Mouse (Mus musculus) inflammation-experienced regulatory T-cells, adult 6 months (primary cell): ENCODE results near the gene Ssbp2. TPM values are rescaled to one million over a fixed set of nuclear protein-coding genes. Genes with fewer than 3 reads are reported as not detected.

Source experiments
- ATAC-seq: one replicate; pipeline ENCODE4 v1.8.0; 2017
- polyA plus RNA-seq, 3 experiments: library from polyadenylated mRNA; unstranded; fragments of 100-300 nt; shearing (Covaris generic); gene quantifications; one replicate each; pipeline ENCODE4 v1.2.1; 2017

Ssbp2 gene
- polyA plus RNA-seq, 3 experiments from 2014 or later, result 27.3 to 231 (median 181) TPM

GRCm38 (mm10) chr13:91741280-91742047 lies 281.4 kb downstream of the Ssbp2 start, which contains the start of gene Acot12:
TSS of gene Acot12 (plus strand) at chr13:91741512.
- no peak for ATAC-seq

GRCm38 (mm10) chr13:91743180-91743579 lies 283.1 kb downstream of the Ssbp2 start:
- ATAC-seq, result no peak

- ATAC-seq, result no peak
Measured at GRCm38 (mm10) chr13:91746470-91746869, 286.4 kb downstream of the Ssbp2 start.

GRCm38 (mm10) chr13:91748401-91748800 lies 288.3 kb downstream of the Ssbp2 start:
- no peak for ATAC-seq

- ATAC-seq, result no peak
Measured at GRCm38 (mm10) chr13:91749981-91750380, 289.9 kb downstream of the Ssbp2 start.

Other genes starting within 250 kb of the Ssbp2 start
- gene Atg10, start 236.3 kb upstream of the Ssbp2 start, polyA plus RNA-seq, result 10 to 100 TPM; 20.8 to 26.7 (median 22.3) TPM